8 mouse cellular contexts compared by ENCODE assay signal in genomic region chr9:57831267-57832082, GRCm38 (mm10). TPM values are rescaled to one million over a fixed set of nuclear protein-coding genes. Genes with fewer than 3 reads are reported as not detected.
DNase-seq lines count a peak whose midpoint lies in the region; ATAC-seq and TF ChIP-seq lines count a peak whose summit lies in the region.

No protein-coding gene starts in this region.

- peak overlapping the region; percentile 44; the same call in 1 of the 2 replicates for H3K27ac ChIP-seq in forebrain, embryonic 14.5 days (ENCODE audit: low read depth, low read length)
- peak overlapping the region; percentile 76 for H3K27ac ChIP-seq in liver, embryonic 16.5 days (ENCODE audit: low read length)
- H3K27ac ChIP-seq in neural tube, embryonic 13.5 days (replicated peaks): peak overlapping the region; percentile 54

- H3K9ac ChIP-seq in forebrain, embryonic 14.5 days (ENCODE audit: low read length): no peak overlapping the region; the same call in 1 of the 2 replicates
- peak overlapping the region; percentile 46 for H3K9ac ChIP-seq in liver, embryonic 16.5 days (ENCODE audit: low read depth, low read length)
- no peak overlapping the region for H3K9ac ChIP-seq in neural tube, embryonic 13.5 days

- H3K4me2 ChIP-seq in forebrain, embryonic 14.5 days (ENCODE audit: low read length): peak overlapping the region; percentile 46
- peak overlapping the region; percentile 70 for H3K4me2 ChIP-seq in liver, embryonic 16.5 days (ENCODE audit: low read depth, low read length)
- H3K4me2 ChIP-seq in neural tube, embryonic 13.5 days: peak overlapping the region; percentile 45

- ATAC-seq in forebrain, embryonic 14.5 days: peak; percentile 93
- ATAC-seq in liver, embryonic 16.5 days (ENCODE audit: low read depth): peak; percentile 94
- peak; percentile 89 for ATAC-seq in neural tube, embryonic 13.5 days (ENCODE audit: low read depth)

- intact Hi-C loops in heart, postnatal 10 days (cut with DNase I): loop anchor here (2.0 kb wide), 1 partner anchor 33 kb away; no protein-coding TSS in a partner anchor

- H3K9me3 ChIP-seq in E14TG2a.4 (ENCODE audit: low read length): no peaks in the 10 kb centered on the region
- H3K9me3 ChIP-seq in forebrain, embryonic 14.5 days (replicated peaks; ENCODE audit: control insufficient read depth, low read length): no peaks in the 10 kb centered on the region
- no peaks in the 10 kb centered on the region for H3K9me3 ChIP-seq in liver, embryonic 16.5 days (replicated peaks; ENCODE audit: control insufficient read depth, low read length)
- H3K9me3 ChIP-seq in neural tube, embryonic 13.5 days: no peaks in the 10 kb centered on the region

- H3K27me3 ChIP-seq in E14TG2a.4 (ENCODE audit: insufficient read depth, low read length): no peaks in the 10 kb centered on the region
- H3K27me3 ChIP-seq in forebrain, embryonic 14.5 days (replicated peaks; ENCODE audit: control insufficient read depth, insufficient read depth, low read length): no peaks in the 10 kb centered on the region
- H3K27me3 ChIP-seq in liver, embryonic 16.5 days (ENCODE audit: control insufficient read depth, insufficient read depth, low read depth, low read length): no peaks in the 10 kb centered on the region
- peaks cover 7% of the 10 kb centered on the region; the same call in 1 of the 2 replicates for H3K27me3 ChIP-seq in neural tube, embryonic 13.5 days

- DNase-seq in c-Kit-positive CD71-positive TER-119-positive erythroid progenitor cells, embryonic 14.5 days (ENCODE audit: low spot score): peak; percentile 90
- peak; percentile 97 for DNase-seq in forebrain, embryonic 14.5 days (ENCODE audit: low spot score)
- peak; percentile 99 for DNase-seq in heart, postnatal 10 days
- peak; percentile 89 for DNase-seq in large intestine, adult 2 months (ENCODE audit: low read depth, low spot score)
- peak; percentile 90 for DNase-seq in testis, postnatal 14 days (ENCODE audit: low spot score)

- H3K4me1 ChIP-seq in E14TG2a.4 (replicated peaks; ENCODE audit: low read depth, low read length): peaks cover 87% of the 10 kb centered on the region
- peaks cover 49% of the 10 kb centered on the region for H3K4me1 ChIP-seq in forebrain, embryonic 14.5 days (ENCODE audit: control insufficient read depth, insufficient read depth, low read length)
- H3K4me1 ChIP-seq in liver, embryonic 16.5 days (ENCODE audit: control insufficient read depth, low read depth, low read length): peaks cover 38% of the 10 kb centered on the region
- H3K4me1 ChIP-seq in neural tube, embryonic 13.5 days (replicated peaks): peaks cover 72% of the 10 kb centered on the region

- 6% methylated on average over 24 of the region's 24 CpGs for WGBS in forebrain, embryonic 14.5 days
- WGBS in large intestine, adult 2 months: 2% methylated on average over 24 of the region's 24 CpGs
- 12% methylated on average over 24 of the region's 24 CpGs for WGBS in liver, embryonic 16.5 days (ENCODE audit: insufficient replicate concordance)
- WGBS in neural tube, embryonic 13.5 days: 5% methylated on average over 24 of the region's 24 CpGs

- no peak for TF ChIP-seq CTCF in E14TG2a.4 (conservative IDR thresholded peaks at IDR 0.05; ENCODE audit: low read length)

- peak overlapping the region; percentile 69 for H3K4me3 ChIP-seq in E14TG2a.4 (replicated peaks; ENCODE audit: low read length)
- no peak overlapping the region for H3K4me3 ChIP-seq in forebrain, embryonic 14.5 days (ENCODE audit: low read depth, low read length)
- peak overlapping the region; percentile 49 for H3K4me3 ChIP-seq in liver, embryonic 16.5 days (ENCODE audit: low read depth, low read length)
- peak overlapping the region; percentile 1; the same call in 1 of the 2 replicates for H3K4me3 ChIP-seq in neural tube, embryonic 13.5 days

- H3K36me3 ChIP-seq in E14TG2a.4 (ENCODE audit: insufficient read depth, low read length): peaks cover 47% of the 10 kb centered on the region
- H3K36me3 ChIP-seq in forebrain, embryonic 14.5 days (ENCODE audit: control insufficient read depth, insufficient read depth, low read length): peaks cover 7% of the 10 kb centered on the region
- peaks cover 5% of the 10 kb centered on the region; the same call in 1 of the 2 replicates for H3K36me3 ChIP-seq in liver, embryonic 16.5 days (ENCODE audit: control insufficient read depth, insufficient read depth)
- H3K36me3 ChIP-seq in neural tube, embryonic 13.5 days: 0 out of 2 replicates have a peak, but pooled peaks cover 3% of the 10 kb centered on the region

RNA-seq across cellular contexts. Expression of gene Arid3b, which starts 5.1 kb away (rescaled TPM):
- polyA plus RNA-seq in forebrain, embryonic 14.5 days (2014; fragmentation: Nextera tagmentation; extraction: Ambion mirVana): 7.0 and 9.8 TPM in 2 replicates
- total RNA-seq in heart, postnatal 10 days (2021): 1 to 10 TPM; 4.4 to 7.0 TPM
- 6.5 and 10.4 TPM in 2 replicates for polyA plus RNA-seq in large intestine, adult 2 months (2012; rRNA removed)
- 8.8 and 11.0 TPM in 2 replicates for polyA plus RNA-seq in liver, embryonic 16.5 days (2015; fragmentation: Nextera tagmentation; extraction: Ambion mirVana)
- polyA plus RNA-seq in neural tube, embryonic 13.5 days (2015; fragmentation: Nextera tagmentation; extraction: Ambion mirVana): 11.4 and 11.7 TPM in 2 replicates
